Mouse (Mus musculus): Measurements from ENCODE around the gene Abcb6. TPM values are rescaled to one million over a fixed set of nuclear protein-coding genes. Genes with fewer than 3 reads are reported as not detected.

The Abcb6 gene
- polyA plus RNA-seq, 1 experiment from 2014 or later = 18.8 TPM

DNA sequence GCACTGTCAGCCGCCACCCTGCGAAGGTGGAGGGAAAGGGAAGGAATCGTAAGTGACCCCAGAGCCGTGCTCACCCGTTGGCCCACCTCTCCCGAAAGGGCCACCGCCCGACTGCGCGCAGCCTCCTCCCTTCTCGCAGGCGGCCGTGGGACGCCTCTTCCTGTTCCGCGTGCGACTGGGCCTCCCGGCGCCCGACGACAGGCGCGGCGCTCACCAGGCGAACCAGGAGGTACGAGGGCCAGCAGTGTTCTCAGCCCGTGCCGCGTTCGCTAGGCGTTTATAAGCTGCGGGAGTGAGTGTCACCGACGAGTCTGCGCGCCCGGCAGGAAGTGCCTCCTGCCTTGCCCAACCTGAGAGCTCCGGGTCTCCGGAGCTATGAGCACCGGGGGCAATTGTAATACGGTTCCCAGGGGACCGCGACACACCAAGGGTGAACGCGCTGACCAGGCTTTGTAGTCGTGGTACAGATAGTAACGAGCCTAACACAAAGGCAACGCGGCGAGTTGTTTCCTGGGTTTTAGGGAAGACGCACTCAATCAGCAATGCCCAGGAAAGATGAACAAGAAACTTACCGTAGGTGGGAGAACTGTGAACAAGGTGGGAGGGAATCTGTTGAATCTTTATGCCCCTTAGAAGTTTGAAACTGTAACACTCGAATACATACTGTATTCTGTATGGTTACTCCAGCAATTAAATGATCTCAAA lies 38.6 kb downstream of the Abcb6 start:
- Histone ChIP-seq H3K27ac (ENCODE audit: low read length) (peak overlapping the region; percentile 98), H3K27me3 (ENCODE audit: control insufficient read depth, insufficient read depth, low read depth, low read length) (no peaks in the 10 kb centered on the region), H3K4me3 (ENCODE audit: low read length) (peak overlapping the region; percentile 83), H3K9me3 (ENCODE audit: control insufficient read depth, low read length) (no peaks in the 10 kb centered on the region), H3K9ac (ENCODE audit: low read length) (peak overlapping the region; percentile 94), H3K36me3 (ENCODE audit: control insufficient read depth, insufficient read depth, low read length) (peaks cover 32% of the 10 kb centered on the region), H3K4me1 (replicated peaks; ENCODE audit: control insufficient read depth, insufficient read depth, low read length) (peaks cover 13% of the 10 kb centered on the region), H3K4me2 (ENCODE audit: low read depth, low read length) (peak overlapping the region; percentile 70)
- 0% methylated on average over 53 of the region's 53 CpGs for WGBS
- peak; percentile 47 for ATAC-seq (ENCODE audit: low read depth)

- WGBS = 47% methylated on average over 4 of the region's 4 CpGs
- Histone ChIP-seq H3K9ac (ENCODE audit: low read length) (peak overlapping the region; percentile 94), H3K36me3 (ENCODE audit: control insufficient read depth, insufficient read depth, low read length) (peaks cover 28% of the 10 kb centered on the region), H3K4me1 (replicated peaks; ENCODE audit: control insufficient read depth, insufficient read depth, low read length) (peaks cover 13% of the 10 kb centered on the region), H3K4me2 (ENCODE audit: low read depth, low read length) (peak overlapping the region; percentile 70), H3K9me3 (ENCODE audit: control insufficient read depth, low read length) (no peaks in the 10 kb centered on the region), H3K27ac (ENCODE audit: low read length) (no peak overlapping the region; the same call in 1 of the 2 replicates), H3K4me3 (ENCODE audit: low read length) (peak overlapping the region; percentile 83), H3K27me3 (ENCODE audit: control insufficient read depth, insufficient read depth, low read depth, low read length) (no peaks in the 10 kb centered on the region)
- ATAC-seq (ENCODE audit: low read depth) = no peak
Observed at GRCm38 (mm10) chr1:75140601-75141190, 39.5 kb downstream of the Abcb6 start.

- H3K27me3 ChIP-seq (ENCODE audit: control insufficient read depth, insufficient read depth, low read depth, low read length) = no peaks in the 10 kb centered on the region
- no peak overlapping the region for H3K4me2 ChIP-seq (ENCODE audit: low read depth, low read length)
- H3K9me3 ChIP-seq (ENCODE audit: control insufficient read depth, low read length) = no peaks in the 10 kb centered on the region
- H3K4me3 ChIP-seq (ENCODE audit: low read length) = no peak overlapping the region
- peaks cover 22% of the 10 kb centered on the region for H3K36me3 ChIP-seq (ENCODE audit: control insufficient read depth, insufficient read depth, low read length)
- no peak overlapping the region for H3K9ac ChIP-seq (ENCODE audit: low read length)
- no peak for ATAC-seq (ENCODE audit: low read depth)
- peaks cover 12% of the 10 kb centered on the region for H3K4me1 ChIP-seq (replicated peaks; ENCODE audit: control insufficient read depth, insufficient read depth, low read length)
- WGBS = 93% methylated on average over 2 of the region's 2 CpGs
- no peak overlapping the region for H3K27ac ChIP-seq (ENCODE audit: low read length)
Observed at GRCm38 (mm10) chr1:75138448-75138847, 41.7 kb downstream of the Abcb6 start.

- no peak overlapping the region for H3K9ac ChIP-seq (ENCODE audit: low read length)
- H3K27ac ChIP-seq (ENCODE audit: low read length) = no peak overlapping the region
- H3K4me2 ChIP-seq (ENCODE audit: low read depth, low read length) = no peak overlapping the region
- WGBS = 33% methylated on average over 3 of the region's 3 CpGs
- ATAC-seq (ENCODE audit: low read depth) = no peak
- no peaks in the 10 kb centered on the region for H3K27me3 ChIP-seq (ENCODE audit: control insufficient read depth, insufficient read depth, low read depth, low read length)
- peaks cover 11% of the 10 kb centered on the region for H3K4me1 ChIP-seq (replicated peaks; ENCODE audit: control insufficient read depth, insufficient read depth, low read length)
- no peaks in the 10 kb centered on the region for H3K9me3 ChIP-seq (ENCODE audit: control insufficient read depth, low read length)
- no peak overlapping the region for H3K4me3 ChIP-seq (ENCODE audit: low read length)
- peaks cover 22% of the 10 kb centered on the region for H3K36me3 ChIP-seq (ENCODE audit: control insufficient read depth, insufficient read depth, low read length)
Observed at GRCm38 (mm10) chr1:75136730-75137129, 43.5 kb downstream of the Abcb6 start.

GRCm38 (mm10) chr1:75136293-75136692 lies 43.9 kb downstream of the Abcb6 start:
- WGBS = 75% methylated on average over 6 of the region's 6 CpGs
- Histone ChIP-seq H3K9me3 (ENCODE audit: control insufficient read depth, low read length) (no peaks in the 10 kb centered on the region), H3K27me3 (ENCODE audit: control insufficient read depth, insufficient read depth, low read depth, low read length) (no peaks in the 10 kb centered on the region), H3K36me3 (ENCODE audit: control insufficient read depth, insufficient read depth, low read length) (peaks cover 22% of the 10 kb centered on the region), H3K9ac (ENCODE audit: low read length) (no peak overlapping the region), H3K4me1 (replicated peaks; ENCODE audit: control insufficient read depth, insufficient read depth, low read length) (peaks cover 11% of the 10 kb centered on the region), H3K27ac (ENCODE audit: low read length) (no peak overlapping the region), H3K4me3 (ENCODE audit: low read length) (no peak overlapping the region), H3K4me2 (ENCODE audit: low read depth, low read length) (no peak overlapping the region)
- no peak for ATAC-seq (ENCODE audit: low read depth)

DNA sequence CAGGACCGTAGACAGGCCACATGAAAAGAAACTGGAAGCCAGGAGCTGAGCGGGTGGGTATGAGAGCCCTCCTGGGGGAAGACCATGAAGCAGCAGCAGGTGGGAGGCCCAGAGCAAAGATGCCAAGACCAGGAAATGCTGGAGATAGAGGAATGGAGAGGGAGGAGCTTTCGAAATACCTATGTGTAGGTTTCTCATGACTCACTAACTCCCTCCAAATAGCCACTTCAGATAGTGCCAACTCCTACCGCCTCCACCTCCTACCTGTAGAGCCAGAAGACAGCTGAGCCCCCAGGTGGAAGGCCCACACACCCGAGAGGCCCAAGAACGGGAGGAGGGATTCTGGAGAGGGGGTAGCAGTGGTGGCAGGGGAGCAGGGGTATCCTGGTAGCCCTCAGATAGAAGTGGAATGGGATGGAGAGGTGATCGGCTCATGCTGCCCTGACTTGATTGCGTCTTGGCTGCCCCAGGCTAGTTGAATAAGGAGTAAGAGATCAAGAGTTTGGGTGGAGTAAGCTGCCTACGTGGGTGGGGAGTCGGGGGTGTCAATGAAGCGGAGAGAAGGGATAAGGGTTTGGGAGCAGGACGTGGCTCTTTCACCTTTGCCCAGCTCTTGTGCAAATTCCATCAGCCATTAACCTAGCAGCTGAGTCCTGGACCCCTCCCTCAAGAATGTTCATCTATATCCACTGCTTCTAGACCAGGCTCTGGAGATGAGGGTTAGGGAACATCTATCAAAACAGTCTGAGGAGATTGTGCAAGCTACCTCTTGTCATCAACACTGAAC lies 46.6 kb downstream of the Abcb6 start, which contains the start of gene Slc23a3:
Gene Slc23a3 (minus strand): TSS at position 470 of the 787 bp plus-strand sequence.
- Histone ChIP-seq H3K4me1 (replicated peaks; ENCODE audit: control insufficient read depth, insufficient read depth, low read length) (peaks cover 5% of the 10 kb centered on the region; the same call in 1 of the 2 replicates), H3K27me3 (ENCODE audit: control insufficient read depth, insufficient read depth, low read depth, low read length) (no peaks in the 10 kb centered on the region), H3K27ac (ENCODE audit: low read length) (no peak within 1 kb of the TSS), H3K4me2 (ENCODE audit: low read depth, low read length) (no peak within 1 kb of the TSS), H3K9ac (ENCODE audit: low read length) (0 out of 2 replicates have a peak within 1 kb of the TSS, but pooled peaks have one; percentile 6), H3K9me3 (ENCODE audit: control insufficient read depth, low read length) (no peaks in the 10 kb centered on the region), H3K36me3 (ENCODE audit: control insufficient read depth, insufficient read depth, low read length) (peaks cover 16% of the 10 kb centered on the region), H3K4me3 (ENCODE audit: low read length) (no peak within 1 kb of the TSS)
- 45% methylated on average over 12 of the region's 12 CpGs for WGBS
- peak; percentile 23; the same call in 1 of the 2 replicates for ATAC-seq (ENCODE audit: low read depth)

GRCm38 (mm10) chr1:75128641-75129040 lies 51.6 kb downstream of the Abcb6 start:
- no peak overlapping the region for H3K4me2 ChIP-seq (ENCODE audit: low read depth, low read length)
- H3K9me3 ChIP-seq (ENCODE audit: control insufficient read depth, low read length) = no peaks in the 10 kb centered on the region
- H3K36me3 ChIP-seq (ENCODE audit: control insufficient read depth, insufficient read depth, low read length) = no peaks in the 10 kb centered on the region
- H3K4me3 ChIP-seq (ENCODE audit: low read length) = no peak overlapping the region
- WGBS = 73% methylated on average over 3 of the region's 3 CpGs
- H3K27me3 ChIP-seq (ENCODE audit: control insufficient read depth, insufficient read depth, low read depth, low read length) = no peaks in the 10 kb centered on the region
- no peak overlapping the region for H3K27ac ChIP-seq (ENCODE audit: low read length)
- no peak overlapping the region for H3K9ac ChIP-seq (ENCODE audit: low read length)
- ATAC-seq (ENCODE audit: low read depth) = no peak
- H3K4me1 ChIP-seq (replicated peaks; ENCODE audit: control insufficient read depth, insufficient read depth, low read length) = peaks cover 8% of the 10 kb centered on the region

DNA sequence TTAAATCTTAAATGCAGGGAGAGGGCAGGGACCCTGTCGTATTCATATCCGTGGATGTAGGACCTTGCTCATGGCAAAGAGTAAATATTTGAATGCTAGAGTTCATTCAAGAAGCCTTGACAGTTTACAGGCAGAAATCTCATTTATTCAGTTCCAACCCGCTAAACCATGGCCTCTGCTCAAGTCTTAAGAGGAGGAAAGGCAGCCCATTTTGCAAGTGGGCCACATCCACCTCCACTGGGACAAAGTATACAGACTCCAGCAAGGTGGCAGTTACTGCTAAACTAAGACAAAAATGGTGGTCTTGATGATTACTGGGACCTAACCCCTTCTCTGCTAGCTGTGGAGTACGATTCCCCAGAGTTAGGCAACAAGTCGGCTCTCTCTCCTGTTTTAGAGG lies 54.8 kb downstream of the Abcb6 start:
- Histone ChIP-seq H3K9me3 (ENCODE audit: control insufficient read depth, low read length) (no peaks in the 10 kb centered on the region), H3K4me1 (replicated peaks; ENCODE audit: control insufficient read depth, insufficient read depth, low read length) (peaks cover 5% of the 10 kb centered on the region), H3K4me3 (ENCODE audit: low read length) (peak overlapping the region; percentile 66), H3K27me3 (ENCODE audit: control insufficient read depth, insufficient read depth, low read depth, low read length) (no peaks in the 10 kb centered on the region), H3K4me2 (ENCODE audit: low read depth, low read length) (peak overlapping the region; percentile 60), H3K36me3 (ENCODE audit: control insufficient read depth, insufficient read depth, low read length) (no peaks in the 10 kb centered on the region), H3K27ac (ENCODE audit: low read length) (peak overlapping the region; percentile 99), H3K9ac (ENCODE audit: low read length) (peak overlapping the region; percentile 82)
- 28% methylated on average over 5 of the region's 5 CpGs for WGBS
- peak; percentile 5; the same call in 1 of the 2 replicates for ATAC-seq (ENCODE audit: low read depth)
